Mouse (Mus musculus) frontal cortex, postnatal 36 days (tissue): Measurements from ENCODE around the gene Slc6a15.

Experiments
- DNase-seq, 2 experiments: peaks; one replicate each; pipeline ENCODE4 v3.0.0; 2022; ENCODE audit warnings: low spot score in 2 of 2

The Slc6a15 gene

DNA sequence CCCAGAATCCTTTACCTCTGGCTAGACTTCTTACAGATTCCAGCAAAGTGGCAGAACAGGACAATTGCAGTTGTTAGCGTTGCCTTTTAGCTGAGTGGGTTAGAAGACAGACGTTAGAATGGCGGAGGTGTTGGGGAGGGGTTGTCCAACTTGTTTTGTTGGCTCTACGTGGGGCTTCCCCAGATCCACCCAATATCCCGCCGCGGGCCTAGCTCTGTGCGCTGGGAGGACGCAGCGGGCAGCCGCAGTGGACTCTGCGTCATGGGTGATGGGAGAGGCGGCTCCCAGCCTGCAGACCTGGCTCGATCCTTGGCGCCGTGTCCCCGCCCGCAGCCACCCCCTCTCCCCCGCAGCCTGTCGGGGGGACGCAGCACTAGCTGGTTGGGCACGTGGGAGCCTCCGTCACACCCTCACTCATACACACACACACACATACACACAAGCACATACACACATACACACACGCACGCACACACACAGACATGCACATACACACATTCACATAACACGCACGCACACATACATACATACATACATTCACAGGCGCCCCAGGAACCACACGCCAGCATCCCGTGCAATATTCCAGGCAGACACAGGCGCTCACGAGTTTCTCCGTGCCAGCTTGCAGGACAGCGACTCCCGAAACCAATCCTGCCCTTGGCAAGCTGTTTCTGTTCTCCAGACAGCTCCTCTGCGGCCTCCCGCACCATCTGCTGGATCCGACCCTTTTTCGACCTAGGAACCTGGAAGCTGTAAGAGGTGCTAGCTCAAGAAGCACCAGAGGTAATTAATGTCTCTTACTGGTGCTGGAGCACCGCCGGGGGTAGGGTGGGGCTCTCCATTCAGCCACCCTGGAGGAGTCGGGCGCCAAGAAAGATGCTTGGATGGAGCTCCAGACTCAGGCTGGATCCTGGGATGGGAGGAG is at the start of gene Slc6a15:
Gene Slc6a15, plus strand, starts transcription at position 413 of the 925 bp plus-strand sequence.
- peak; percentile 56 to 62 for DNase-seq

DNA sequence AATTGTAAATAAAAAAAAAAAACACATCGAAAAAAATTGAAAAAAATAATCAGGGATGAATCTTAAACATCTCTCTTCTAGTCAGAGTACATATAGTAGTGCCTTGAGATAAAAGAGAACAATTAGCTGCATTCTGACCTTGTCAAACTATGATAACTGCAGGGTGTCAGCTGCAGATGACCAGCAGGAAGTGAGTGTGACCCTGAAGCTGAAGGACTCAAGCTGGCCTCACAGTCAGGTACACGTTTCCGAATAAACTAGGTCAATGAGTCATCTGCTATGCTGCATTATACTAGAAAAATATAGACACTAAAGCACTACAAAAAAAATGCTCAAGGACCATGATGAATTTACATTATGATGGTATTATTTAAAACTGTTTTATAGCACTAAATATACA is 45.6 kb upstream of the Slc6a15 start:
- DNase-seq = no peak

DNA sequence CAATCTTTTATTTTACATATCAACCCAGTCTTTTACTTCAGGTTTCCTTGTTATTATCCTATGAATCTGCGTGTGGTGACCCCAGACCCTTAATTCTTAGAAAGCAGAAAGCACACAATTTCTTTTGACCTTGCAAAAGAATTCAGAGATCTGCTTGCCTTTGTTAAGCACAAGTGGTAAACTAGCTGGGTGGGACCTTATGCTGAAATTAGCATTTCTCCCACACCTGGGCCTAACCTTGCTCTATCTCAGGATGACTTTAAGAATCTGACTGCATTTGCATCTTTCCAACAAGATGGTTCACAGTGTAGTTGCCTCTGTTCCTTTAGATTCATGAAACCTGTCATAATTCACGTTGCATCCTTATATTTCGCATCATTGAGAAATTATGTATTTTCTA is 44.2 kb upstream of the Slc6a15 start:
- no peak for DNase-seq

DNA sequence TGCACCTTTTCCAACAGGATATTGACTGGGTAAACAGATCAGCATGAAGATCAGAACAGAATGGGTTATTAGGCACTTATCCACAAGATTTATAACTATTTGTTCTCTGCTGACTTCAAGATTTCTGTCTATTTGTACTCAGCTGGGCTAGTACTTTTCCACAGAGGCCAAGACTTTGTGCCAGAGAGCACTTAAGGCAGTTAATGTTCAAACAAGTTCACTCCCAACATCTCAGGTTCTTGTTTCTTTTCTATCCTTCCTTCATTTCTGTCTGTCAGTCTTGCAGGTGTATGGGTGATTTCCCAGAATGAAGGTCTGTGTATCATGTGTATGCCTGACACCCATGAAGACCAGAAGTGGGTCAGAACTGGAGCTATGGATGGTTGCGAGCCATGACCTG is 33.3 kb upstream of the Slc6a15 start:
- no peak for DNase-seq

DNA sequence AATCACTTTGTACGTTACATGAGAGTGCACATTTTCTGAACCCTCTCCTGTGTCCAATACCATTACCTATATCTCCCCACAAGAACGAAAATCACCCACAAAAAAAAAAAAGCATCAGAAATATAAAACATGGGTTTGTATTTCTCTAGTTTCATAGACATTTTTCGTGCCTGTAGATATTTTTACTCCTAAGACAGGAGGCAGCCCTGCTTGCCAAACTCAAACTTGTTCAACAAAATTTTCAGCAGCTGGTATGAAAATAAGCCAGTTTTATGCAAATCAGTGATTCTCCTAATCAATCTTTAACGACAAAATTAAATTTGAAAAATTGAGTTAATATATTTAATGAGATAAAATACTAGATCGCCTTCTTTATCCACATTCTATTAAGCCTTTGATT is 27.7 kb upstream of the Slc6a15 start:
- peak in 1 of 2 experiments; percentile 10 for DNase-seq

DNA sequence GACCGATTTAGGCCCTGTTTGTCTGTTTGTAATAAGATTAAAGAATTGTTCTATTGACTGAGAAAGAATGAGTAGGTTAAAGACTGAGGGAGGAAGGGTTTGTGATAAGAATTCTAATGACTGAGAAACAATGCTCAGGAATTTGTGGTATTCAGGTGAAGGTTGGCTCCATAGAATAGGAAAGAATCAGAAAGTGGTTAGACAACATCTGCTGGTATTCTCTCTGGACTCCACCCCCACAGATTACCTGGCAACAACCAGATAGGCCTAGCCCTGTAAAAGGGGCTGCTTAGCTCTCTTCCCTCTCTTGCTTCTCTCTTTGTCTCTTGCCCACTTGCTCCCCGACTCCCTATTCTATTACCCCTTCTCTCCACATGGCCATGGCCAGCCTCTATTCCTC is 20.8 kb upstream of the Slc6a15 start:
- no peak for DNase-seq

DNA sequence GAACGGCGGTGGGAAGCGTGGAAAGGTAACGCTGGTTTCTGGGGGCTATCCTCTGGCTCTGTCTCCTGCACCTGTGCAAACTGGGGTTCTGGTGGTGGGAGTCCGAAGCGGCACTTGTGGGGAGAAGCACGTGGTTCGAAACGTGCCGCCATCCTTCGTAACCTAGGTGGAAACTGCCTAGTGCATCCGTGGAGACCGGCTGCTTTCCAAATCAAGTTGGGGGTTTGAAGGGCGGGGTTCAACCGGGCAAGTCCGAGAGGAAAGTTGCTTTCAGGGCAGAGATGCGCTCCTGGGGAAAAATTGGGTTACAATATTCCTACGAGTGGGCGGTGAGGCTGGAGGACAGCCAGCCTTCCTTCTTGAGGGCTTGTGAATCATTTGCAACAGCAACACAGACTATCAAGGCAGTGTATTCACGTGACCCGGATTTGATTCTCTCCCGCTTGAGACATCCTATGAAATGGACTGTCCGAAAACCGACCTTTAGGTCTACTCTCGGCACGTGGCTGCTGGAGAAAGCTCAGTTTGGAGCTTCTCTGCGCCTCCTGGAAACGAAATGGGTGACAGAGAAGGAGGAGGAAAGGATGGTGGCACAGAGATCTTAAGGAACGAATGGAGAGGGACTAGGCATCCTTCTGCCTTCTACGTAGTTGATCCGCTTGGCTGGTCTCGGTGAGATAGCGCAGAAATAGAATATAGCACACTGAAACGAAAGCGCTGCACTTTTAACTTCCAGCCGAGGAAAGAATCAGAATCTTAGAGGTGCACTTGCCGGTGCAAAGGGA is 905 bp downstream of the Slc6a15 start:
- peak; percentile 68 to 71 for DNase-seq

DNA sequence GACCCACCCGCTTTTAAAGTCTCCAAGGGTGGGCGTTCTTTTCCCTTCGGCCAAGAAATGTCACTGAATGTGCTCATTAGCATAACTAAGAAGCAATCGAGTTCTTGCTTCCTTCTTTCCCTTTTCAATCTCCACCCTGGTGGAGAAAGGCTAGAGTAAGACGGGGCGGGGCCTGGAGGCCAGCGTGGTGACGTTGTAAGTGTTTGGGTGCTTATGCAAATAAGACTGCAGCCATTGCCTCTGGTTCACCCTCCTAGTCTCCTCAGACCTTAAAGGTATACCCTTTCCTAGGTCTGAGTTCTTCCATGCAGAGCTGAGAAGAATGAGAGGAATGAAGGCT is 1.5 kb downstream of the Slc6a15 start:
- peak; percentile 70 to 78 for DNase-seq

DNA sequence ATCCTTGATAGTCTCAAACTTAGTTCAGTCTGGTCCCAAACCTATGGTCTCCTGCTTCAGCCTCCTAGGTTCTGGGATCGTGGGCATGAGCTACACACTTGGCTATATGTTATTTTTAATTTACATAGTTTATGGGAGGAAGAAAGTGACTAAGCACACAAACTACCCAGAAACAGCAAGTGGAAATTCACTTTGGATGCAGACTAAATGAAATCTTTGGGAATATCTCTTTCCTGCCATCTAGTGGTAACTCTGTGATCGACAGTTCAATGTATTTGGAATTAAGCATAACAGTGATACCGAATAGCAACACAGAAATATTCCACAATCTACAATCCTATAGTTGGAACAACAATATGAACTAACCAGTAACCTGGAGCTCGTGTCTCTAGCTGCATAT is 34.6 kb downstream of the Slc6a15 start:
- DNase-seq = peak in 1 of 2 experiments; percentile 61

DNA sequence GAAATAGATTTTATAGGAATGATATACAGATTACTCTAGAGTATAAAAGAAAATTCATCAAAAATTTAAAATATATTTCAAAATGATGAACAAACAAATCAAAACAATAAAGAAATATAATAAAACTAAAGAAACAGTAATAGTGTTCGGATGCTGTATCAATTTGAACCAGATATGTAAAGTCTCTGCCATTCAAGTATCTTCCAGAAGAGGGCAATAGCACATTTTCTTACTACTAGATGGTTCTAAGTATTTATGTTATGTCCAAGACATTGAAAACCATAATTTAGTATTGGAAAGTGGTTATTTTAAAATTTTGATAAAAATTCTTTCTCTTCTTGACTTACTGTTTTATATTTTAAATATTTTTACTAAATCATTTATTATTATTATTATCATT is 60.1 kb downstream of the Slc6a15 start:
- DNase-seq = no peak

DNA sequence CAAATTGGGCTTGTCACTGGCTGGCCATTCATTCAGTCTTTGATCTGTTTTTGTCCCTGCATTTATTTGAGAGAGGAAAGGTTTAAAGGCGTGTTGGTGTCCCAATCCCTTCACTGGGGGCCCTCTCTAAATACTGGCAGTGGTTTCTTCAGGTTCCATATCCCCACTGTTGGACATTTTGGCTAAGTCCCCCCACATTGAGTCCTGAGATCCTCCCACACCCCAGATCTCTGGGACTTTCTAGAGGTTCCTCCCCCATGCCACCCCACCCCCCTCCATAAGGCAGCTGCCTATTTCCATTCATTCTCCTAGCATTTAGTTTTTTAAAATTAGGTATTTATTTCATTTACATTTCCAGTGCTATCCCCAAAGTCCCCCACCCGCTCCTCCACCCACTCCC is 75.0 kb downstream of the Slc6a15 start:
- no peak for DNase-seq

DNA sequence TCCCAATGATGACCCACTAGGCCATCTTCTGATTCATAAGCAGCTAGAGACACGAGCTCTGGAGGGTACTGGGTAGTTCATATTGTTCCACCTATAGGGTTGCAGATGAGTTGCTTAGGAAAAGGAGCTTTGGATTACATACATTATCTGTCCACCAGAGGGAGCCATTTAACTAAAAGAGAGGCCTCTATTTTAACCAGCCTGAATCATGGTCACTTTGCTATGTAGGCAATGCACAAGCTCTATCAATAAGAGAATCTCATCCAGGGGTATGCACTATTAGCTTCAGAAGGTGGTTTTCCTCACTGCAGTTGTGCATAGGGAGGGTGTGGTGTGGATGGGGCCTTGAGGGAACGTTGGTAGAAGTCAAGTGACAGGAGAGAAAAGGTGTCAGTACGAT is 75.5 kb downstream of the Slc6a15 start:
- peak; percentile 7 to 56 for DNase-seq

DNA sequence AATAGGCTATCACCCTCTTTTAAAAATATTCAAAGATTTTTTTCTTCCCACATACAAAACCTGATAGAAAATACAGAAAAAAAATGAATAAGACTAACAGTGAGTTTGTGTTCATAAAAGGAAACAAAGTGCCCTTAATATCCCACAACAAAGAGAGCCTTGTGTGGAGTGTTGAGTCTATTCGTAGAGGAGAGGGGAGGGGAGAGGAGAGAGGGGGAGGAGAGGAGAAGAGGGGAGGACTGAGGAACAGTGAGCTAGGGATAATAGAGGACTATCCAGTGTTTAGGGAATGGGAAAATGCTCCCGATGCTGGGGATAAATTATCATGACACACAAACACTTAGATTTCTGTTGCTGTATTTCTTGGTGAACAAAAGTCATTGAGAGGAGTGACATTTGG is 80.8 kb downstream of the Slc6a15 start:
- no peak for DNase-seq

DNA sequence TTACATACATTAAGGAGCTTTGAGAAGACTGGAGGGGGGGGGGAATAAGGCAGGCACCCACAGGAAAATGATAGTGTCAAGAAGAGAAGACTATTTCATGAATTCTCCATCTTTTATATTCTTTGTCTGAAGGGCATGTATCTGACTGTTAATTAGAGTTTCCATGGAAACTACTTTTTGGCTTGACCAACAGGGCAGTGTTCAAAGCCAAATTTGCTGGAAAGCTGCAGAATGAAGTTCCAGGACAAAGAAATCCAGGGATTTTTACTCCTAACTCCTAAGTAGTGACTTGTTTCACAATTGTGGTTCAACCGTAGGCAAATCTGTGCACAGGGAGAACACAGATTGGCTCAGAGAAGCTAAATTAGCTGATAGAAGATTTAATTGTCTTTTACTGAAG is 90.3 kb downstream of the Slc6a15 start:
- no peak for DNase-seq
